In genomic region chr8:120623608-120624007, GRCm38 (mm10) we compare ENCODE assay signal across 19 mouse cellular contexts. TPM values are rescaled to one million over a fixed set of nuclear protein-coding genes. Genes with fewer than 3 reads are reported as not detected.
"Had no signal": no experiment of that assay in that cellular context is flagged by ENCODE, and none has a peak within 500 bp of the region (broad histone marks: within the 10 kb centered on the region; RNA-seq: fewer than 3 reads in every experiment).

No protein-coding gene starts in this region.

- H3K4me3 ChIP-seq: left cerebral cortex, adult 2 months; limb, embryonic 15.5 days; neural tube, embryonic 13.5 days had no signal

- H3K4me1 ChIP-seq: limb, embryonic 15.5 days had no signal

- H3K9ac ChIP-seq: limb, embryonic 15.5 days; neural tube, embryonic 13.5 days had no signal

- H3K27me3 ChIP-seq: limb, embryonic 15.5 days; neural tube, embryonic 13.5 days had no signal

- DNase-seq: kidney, adult 8-10 months; kidney, postnatal 10 days; kidney, postnatal 4 days; lung, adult 2 months; lung, postnatal 36 days; right cerebral cortex, adult 18-20 months; right cerebral cortex, postnatal 25 days; thymus, postnatal 36 days had no signal

- H3K36me3 ChIP-seq: limb, embryonic 15.5 days; neural tube, embryonic 13.5 days had no signal

- H3K9me3 ChIP-seq: limb, embryonic 15.5 days; neural tube, embryonic 13.5 days had no signal

- H3K27ac ChIP-seq: left cerebral cortex, adult 2 months; limb, embryonic 15.5 days; neural tube, embryonic 13.5 days; stomach, postnatal 0 days had no signal

- ATAC-seq: intestine, postnatal 0 days; lung, postnatal 0 days; midbrain, embryonic 16.5 days had no signal

- H3K4me2 ChIP-seq: limb, embryonic 15.5 days; midbrain, embryonic 11.5 days; neural tube, embryonic 13.5 days had no signal

RNA-seq across cellular contexts. Expression of gene Gm27021, which starts 44.3 kb away (rescaled TPM):
- total RNA-seq: left cerebral cortex, postnatal 14 days; megakaryocyte progenitor cell, adult 5-6 weeks had no signal
- polyA plus RNA-seq: small intestine, adult 2 months had no signal
